Mouse (Mus musculus) liver, postnatal 0 days (tissue): ENCODE results near the gene Nfrkb. TPM values are rescaled to one million over a fixed set of nuclear protein-coding genes. Genes with fewer than 3 reads are reported as not detected.

Experiments used
- ATAC-seq: fragments of 200-750 bp; cut with Nextera tagmentation; 2 replicates; pipeline ENCODE4 v1.8.0; 2017; ENCODE audit warnings: mild to moderate bottlenecking, moderate library complexity
- DNase-seq: peaks from one replicate; pipeline ENCODE4 v3.0.0-alpha.2; 2016
- H3K27ac ChIP-seq: fragments of 300-500 bp; sonication (generic); 2 replicates; pipeline ENCODE4 v1.5.1; 2014; ENCODE audit warnings: antibody characterized with exemption, moderate library complexity, mild to moderate bottlenecking, low read depth
- H3K27me3 ChIP-seq: fragments of 300-500 bp; sonication (generic); 2 replicates; pipeline ENCODE4 v1.6.1; 2014; ENCODE audit warnings: low read length, control low read depth, mixed read lengths; ENCODE audit not compliant: insufficient read depth
- H3K36me3 ChIP-seq: fragments of 300-500 bp; sonication (generic); replicated peaks from 2 replicates; pipeline ENCODE4 v1.6.1; 2014; ENCODE audit warnings: mild to moderate bottlenecking, control low read depth, low read length, moderate library complexity, mixed read lengths; ENCODE audit not compliant: insufficient read depth
- H3K4me1 ChIP-seq: fragments of 300-500 bp; sonication (generic); 2 replicates; pipeline ENCODE4 v1.6.1; 2014; ENCODE audit warnings: antibody characterized with exemption, mild to moderate bottlenecking, control low read depth; ENCODE audit not compliant: insufficient read depth
- H3K4me2 ChIP-seq: fragments of 300-500 bp; sonication (generic); 2 replicates; pipeline ENCODE4 v1.6.1; 2014; ENCODE audit warnings: low read depth, mild to moderate bottlenecking, low read length, moderate library complexity, mixed read lengths
- H3K4me3 ChIP-seq: fragments of 300-500 bp; sonication (generic); 2 replicates; pipeline ENCODE4 v1.5.1; 2014; ENCODE audit warnings: low read depth, low read length
- H3K9ac ChIP-seq: fragments of 300-500 bp; sonication (generic); replicated peaks from 2 replicates; pipeline ENCODE4 v1.6.1; 2014; ENCODE audit warnings: mild to moderate bottlenecking, moderate library complexity
- H3K9me3 ChIP-seq: fragments of 300-500 bp; sonication (generic); 2 replicates; pipeline ENCODE4 v1.6.1; 2016; ENCODE audit warnings: mild to moderate bottlenecking, control low read depth, low read length, mixed read lengths
- CTCF ChIP-seq: sonication (generic); IDR thresholded peaks from 2 replicates; pipeline ENCODE4 v1.5.1; 2016; ENCODE audit warnings: antibody characterized with exemption, low read depth
- EP300 ChIP-seq: IDR thresholded peaks from 2 replicates; pipeline ENCODE4 v1.6.1; 2016; ENCODE audit warnings: antibody characterized with exemption, low read depth, mild to moderate bottlenecking
- WGBS: fragments of 180-500 bp; shearing (Covaris S2); extraction: QIAGEN DNeasy Blood & Tissue Kit; methylation state at CpG from one replicate; pipeline ENCODE4 v1.1.7; 2014; ENCODE audit not compliant: insufficient replicate concordance; 5-methylcytosine and 5-hydroxymethylcytosine counted together
- polyA plus RNA-seq: library from polyadenylated mRNA; unstranded; fragments of >200 nt; fragmentation: Nextera tagmentation; extraction: Ambion mirVana; gene quantifications from 2 replicates; pipeline ENCODE4 v1.2.1, GENCODE M21; 2015

Gene Nfrkb
- polyA plus RNA-seq, 1 experiment from 2014 or later, result 5.3 TPM

DNA sequence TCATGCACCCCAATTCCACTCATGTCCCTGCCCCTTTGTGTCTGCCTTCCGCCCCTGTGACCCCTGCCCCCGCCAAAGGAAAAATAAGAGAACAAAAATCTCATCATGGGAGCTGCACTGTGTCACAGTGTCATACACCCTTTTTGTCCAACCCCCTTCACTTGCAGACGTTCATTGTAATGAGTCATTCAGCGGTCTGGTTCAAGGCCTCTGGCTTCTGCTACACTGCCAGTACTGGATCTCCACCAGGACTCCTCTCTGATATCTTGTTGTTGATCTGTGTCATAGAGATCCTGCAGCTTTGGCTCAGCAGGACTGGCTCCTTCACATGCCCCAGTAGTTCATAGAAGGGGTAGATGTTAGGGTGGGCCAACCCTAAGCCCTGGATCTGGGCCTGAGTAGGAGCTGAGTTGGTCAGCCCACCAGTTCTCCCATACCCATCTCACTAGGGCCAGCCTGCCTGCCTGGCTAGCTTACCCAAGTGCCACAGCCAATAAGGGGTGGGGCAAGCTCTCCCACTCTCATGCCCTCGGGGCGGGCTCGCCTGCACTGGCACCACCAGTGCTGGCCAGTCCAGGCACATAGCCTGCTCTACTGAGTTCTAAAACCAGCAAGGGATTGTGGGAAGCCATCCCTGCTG is 46.5 kb downstream of the Nfrkb start:
- DNase-seq, result no peak
- no peak for TF ChIP-seq CTCF
- TF ChIP-seq EP300, result no peak
- WGBS, result 75% methylated on average over 7 of the region's 7 CpGs

DNA sequence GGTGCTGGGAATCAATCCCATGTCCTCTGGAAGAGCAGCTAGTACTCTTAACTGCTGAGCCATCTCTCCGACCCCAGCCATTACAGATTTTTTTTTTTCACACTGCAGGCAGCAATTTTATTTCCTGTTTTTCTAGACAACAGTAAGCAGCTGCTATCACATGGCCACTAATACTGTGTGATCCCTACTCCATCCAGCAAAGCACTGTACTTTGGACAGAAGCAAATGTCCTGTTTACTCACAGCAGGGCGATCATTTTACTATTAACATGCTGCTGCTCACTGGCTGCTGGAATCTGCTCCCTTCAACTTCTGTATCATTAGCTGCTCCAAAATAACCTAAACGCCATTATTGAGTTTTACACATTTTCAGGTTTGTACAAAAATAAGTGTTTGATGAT is 47.4 kb downstream of the Nfrkb start:
- H3K9me3 ChIP-seq, result no peaks in the 10 kb centered on the region
- 51% methylated on average over 3 of the region's 3 CpGs for WGBS
- no peaks in the 10 kb centered on the region for H3K4me1 ChIP-seq
- no peak overlapping the region for H3K27ac ChIP-seq
- H3K36me3 ChIP-seq, result no peaks in the 10 kb centered on the region
- no peak for TF ChIP-seq CTCF
- no peak for TF ChIP-seq EP300
- no peak overlapping the region for H3K4me3 ChIP-seq
- ATAC-seq, result no peak
- H3K9ac ChIP-seq, result no peak overlapping the region
- H3K4me2 ChIP-seq, result no peak overlapping the region
- DNase-seq, result no peak
- no peaks in the 10 kb centered on the region for H3K27me3 ChIP-seq

More for the DNA sequence above, 46.5 kb downstream of the Nfrkb start:
- H3K27ac ChIP-seq, result no peak overlapping the region
- no peaks in the 10 kb centered on the region for H3K4me1 ChIP-seq
- H3K9me3 ChIP-seq, result no peaks in the 10 kb centered on the region
- H3K4me2 ChIP-seq, result no peak overlapping the region
- H3K36me3 ChIP-seq, result no peaks in the 10 kb centered on the region
- H3K9ac ChIP-seq, result no peak overlapping the region
- no peaks in the 10 kb centered on the region for H3K27me3 ChIP-seq
- no peak for ATAC-seq
- H3K4me3 ChIP-seq, result no peak overlapping the region

DNA sequence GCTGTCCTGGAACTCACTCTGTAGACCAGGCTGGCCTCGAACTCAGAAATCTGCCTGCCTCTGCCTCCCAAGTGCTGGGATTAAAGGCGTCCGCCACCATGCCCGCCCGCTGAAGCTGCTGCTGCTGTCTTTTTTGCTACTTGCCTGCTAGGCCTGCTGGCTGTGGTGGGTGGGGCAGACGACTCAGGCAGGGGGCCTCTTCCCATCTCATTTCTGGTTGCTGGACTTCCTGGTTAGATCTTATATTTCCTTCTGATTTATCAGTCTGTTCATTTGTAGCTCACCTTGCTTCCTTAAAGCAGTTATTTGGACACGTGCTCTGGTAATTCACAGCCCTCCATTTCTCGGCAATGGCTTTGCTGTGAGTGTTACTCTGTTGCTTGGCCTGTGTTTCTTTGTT is 49.4 kb downstream of the Nfrkb start:
- Histone ChIP-seq H3K9me3 (no peaks in the 10 kb centered on the region), H3K27ac (no peak overlapping the region), H3K9ac (no peak overlapping the region), H3K4me2 (no peak overlapping the region), H3K27me3 (no peaks in the 10 kb centered on the region), H3K4me3 (no peak overlapping the region), H3K4me1 (no peaks in the 10 kb centered on the region), H3K36me3 (no peaks in the 10 kb centered on the region)
- DNase-seq (no peak), ATAC-seq (no peak)
- WGBS, result 74% methylated on average over 8 of the region's 8 CpGs
- TF ChIP-seq CTCF, result no peak
- no peak for TF ChIP-seq EP300

DNA sequence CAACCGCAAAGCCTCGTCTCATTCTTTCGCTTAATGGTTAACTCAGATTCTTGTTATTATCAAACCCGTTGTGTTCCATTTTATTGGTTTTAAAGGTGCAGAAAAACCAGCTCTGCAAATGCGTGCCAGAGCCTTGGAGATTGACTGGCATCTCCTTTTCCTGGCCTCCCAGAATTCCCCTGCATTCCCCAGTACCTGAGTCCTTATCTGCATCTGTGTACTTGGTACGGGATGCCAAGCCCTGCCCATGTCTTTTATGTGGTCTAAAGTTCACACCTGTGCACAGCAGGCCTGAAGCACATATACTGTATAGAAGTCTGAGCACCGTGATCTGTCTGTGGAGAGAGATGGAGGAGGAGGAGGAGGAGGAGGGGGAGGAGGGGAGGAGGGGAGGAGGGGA is 51.9 kb downstream of the Nfrkb start:
- no peak for TF ChIP-seq EP300
- no peak for TF ChIP-seq CTCF
- H3K9me3 ChIP-seq, result no peaks in the 10 kb centered on the region
- no peak overlapping the region for H3K27ac ChIP-seq
- H3K4me2 ChIP-seq, result no peak overlapping the region
- DNase-seq, result no peak
- no peaks in the 10 kb centered on the region for H3K4me1 ChIP-seq
- WGBS, result 77% methylated on average over 6 of the region's 7 CpGs
- no peak overlapping the region for H3K4me3 ChIP-seq
- no peaks in the 10 kb centered on the region for H3K36me3 ChIP-seq
- H3K27me3 ChIP-seq, result no peaks in the 10 kb centered on the region
- ATAC-seq, result no peak
- no peak overlapping the region for H3K9ac ChIP-seq

DNA sequence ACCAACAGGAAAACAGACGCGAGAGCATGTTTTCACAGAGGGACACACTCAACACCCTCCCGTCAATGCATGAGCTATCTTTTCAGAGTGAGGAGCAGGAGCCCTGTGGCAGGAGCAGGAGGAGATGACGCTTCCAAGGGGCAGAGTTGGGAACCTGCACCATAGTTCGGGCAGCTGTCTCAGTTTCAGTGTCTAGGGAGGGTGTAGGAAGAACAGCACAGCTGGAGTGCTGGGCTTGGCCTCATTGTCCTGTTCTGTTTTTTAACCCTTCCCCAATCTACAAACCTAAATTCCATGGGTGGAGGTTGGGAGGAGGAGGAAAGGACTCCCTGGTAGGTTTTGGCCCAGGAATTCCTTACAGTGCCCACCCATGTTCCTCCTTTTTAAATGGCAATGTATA is 52.8 kb downstream of the Nfrkb start:
- TF ChIP-seq EP300 (no peak), CTCF (no peak)
- Histone ChIP-seq H3K4me3 (no peak overlapping the region), H3K9ac (no peak overlapping the region), H3K27me3 (no peaks in the 10 kb centered on the region), H3K4me2 (no peak overlapping the region), H3K27ac (no peak overlapping the region), H3K9me3 (no peaks in the 10 kb centered on the region), H3K4me1 (no peaks in the 10 kb centered on the region), H3K36me3 (no peaks in the 10 kb centered on the region)
- ATAC-seq, result no peak
- WGBS, result 72% methylated on average over 5 of the region's 5 CpGs
- no peak for DNase-seq

DNA sequence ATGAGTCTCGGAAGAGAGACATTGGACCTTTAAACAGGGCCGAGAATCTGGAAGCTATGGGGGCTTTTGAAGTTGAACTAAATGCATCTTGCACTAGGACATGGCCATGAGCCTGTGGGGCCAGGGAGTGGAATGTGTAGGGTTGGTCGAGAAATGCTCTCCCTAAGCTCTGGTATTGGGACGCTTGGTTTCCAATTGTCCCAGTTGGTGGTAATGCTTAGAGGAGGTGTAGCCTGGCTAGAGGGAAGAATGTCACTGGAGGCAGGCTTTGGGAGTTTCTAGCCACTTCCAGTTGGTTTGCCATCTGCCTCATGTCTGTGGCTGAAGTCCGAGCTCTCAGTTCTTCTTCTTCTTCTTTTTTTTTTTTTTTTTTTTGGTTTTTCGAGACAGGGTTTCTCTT is 53.3 kb downstream of the Nfrkb start:
- no peak overlapping the region for H3K4me2 ChIP-seq
- TF ChIP-seq CTCF (no peak), EP300 (no peak)
- no peak overlapping the region for H3K4me3 ChIP-seq
- H3K4me1 ChIP-seq, result no peaks in the 10 kb centered on the region
- no peak for DNase-seq
- 68% methylated on average over 5 of the region's 6 CpGs for WGBS
- no peak overlapping the region for H3K9ac ChIP-seq
- H3K9me3 ChIP-seq, result no peaks in the 10 kb centered on the region
- H3K27ac ChIP-seq, result no peak overlapping the region
- no peaks in the 10 kb centered on the region for H3K36me3 ChIP-seq
- ATAC-seq, result no peak
- H3K27me3 ChIP-seq, result no peaks in the 10 kb centered on the region

DNA sequence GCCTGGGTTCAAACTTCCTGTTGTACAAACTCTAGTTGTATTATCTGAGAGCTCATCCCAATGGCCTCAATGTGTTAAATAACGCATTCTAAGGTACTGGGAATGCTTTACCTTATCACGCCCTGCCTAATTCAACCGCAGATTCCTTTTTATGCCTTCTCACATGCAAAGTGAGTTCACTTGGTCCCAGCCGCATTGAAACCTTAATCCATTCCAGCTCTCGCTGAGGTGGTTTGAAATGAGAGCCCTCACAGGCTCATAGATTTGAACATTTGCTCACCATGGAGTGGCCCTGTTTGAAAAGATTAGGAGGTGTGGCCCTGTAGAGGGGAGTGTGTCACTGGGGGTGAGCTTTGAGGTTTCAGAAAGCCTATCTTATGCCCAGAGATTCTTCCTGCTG is 54.4 kb downstream of the Nfrkb start:
- no peak overlapping the region for H3K4me3 ChIP-seq
- H3K4me1 ChIP-seq, result no peaks in the 10 kb centered on the region
- H3K36me3 ChIP-seq, result no peaks in the 10 kb centered on the region
- no peak overlapping the region for H3K4me2 ChIP-seq
- no peak overlapping the region for H3K9ac ChIP-seq
- no peaks in the 10 kb centered on the region for H3K9me3 ChIP-seq
- ATAC-seq (no peak), DNase-seq (no peak)
- no peak overlapping the region for H3K27ac ChIP-seq
- no peaks in the 10 kb centered on the region for H3K27me3 ChIP-seq
- WGBS, result 83% methylated on average over 5 of the region's 5 CpGs
- no peak for TF ChIP-seq CTCF
- TF ChIP-seq EP300, result no peak
